In the genomic region with DNA sequence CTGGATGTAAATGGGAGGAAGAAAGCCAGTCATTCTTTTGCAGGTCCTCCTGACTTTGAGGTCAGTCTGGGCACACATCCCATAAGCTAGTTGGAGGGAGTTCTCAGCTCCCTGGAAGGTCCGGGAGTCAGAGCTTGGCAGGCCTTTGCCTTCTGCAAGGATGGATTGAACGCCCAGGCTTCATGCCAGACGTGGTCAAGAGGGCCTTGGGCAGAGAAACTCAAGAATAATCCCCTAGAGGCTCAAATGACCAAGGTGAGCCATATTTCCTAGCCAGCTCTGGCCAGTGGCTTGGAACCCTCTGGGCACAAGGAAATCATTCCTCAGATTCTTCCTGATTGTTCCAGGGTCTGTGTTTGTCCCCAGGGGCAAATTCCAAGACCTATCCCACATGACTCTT, we compare ENCODE assay signal across 9 mouse cellular contexts. TPM values are rescaled to one million over a fixed set of nuclear protein-coding genes. Genes with fewer than 3 reads are reported as not detected.
DNase-seq lines count a peak whose midpoint lies in the region; ATAC-seq and TF ChIP-seq lines count a peak whose summit lies in the region.
"Had no signal": no experiment of that assay in that cellular context is flagged by ENCODE, and none has a peak within 500 bp of the region (broad histone marks: within the 10 kb centered on the region; RNA-seq: fewer than 3 reads in every experiment).

No protein-coding gene starts in this region.

- H3K36me3 ChIP-seq in limb, embryonic 13.5 days: peaks cover 14% of the 10 kb centered on the region
- peaks cover 19% of the 10 kb centered on the region for H3K36me3 ChIP-seq in limb, embryonic 10.5 days
- no peaks in the 10 kb centered on the region for H3K36me3 ChIP-seq in embryonic facial prominence, embryonic 11.5 days (replicated peaks; ENCODE audit: control insufficient read depth, insufficient read depth, low read depth, low read length)
- H3K36me3 ChIP-seq in kidney, embryonic 15.5 days: peaks cover 15% of the 10 kb centered on the region
- peaks cover 20% of the 10 kb centered on the region for H3K36me3 ChIP-seq in small intestine, adult 2 months (ENCODE audit: control insufficient read depth, insufficient read depth, low read length)

- TF ChIP-seq POLR2A in small intestine, adult 2 months (IDR thresholded peaks at IDR 0.05; ENCODE audit: low read depth, low read length): peak; percentile 79; the same call in 1 of the 2 replicates

- no peak for TF ChIP-seq CTCF in small intestine, adult 2 months (IDR thresholded peaks at IDR 0.05; ENCODE audit: extremely low read depth, insufficient read length, insufficient replicate concordance, low read depth, low read length)

- peak overlapping the region; percentile 99; the same call in 1 of the 2 replicates for H3K4me2 ChIP-seq in limb, embryonic 13.5 days (replicated peaks)
- peak overlapping the region; percentile 7; the same call in 1 of the 2 replicates for H3K4me2 ChIP-seq in embryonic facial prominence, embryonic 11.5 days (ENCODE audit: low read depth, low read length)
- peak overlapping the region; percentile 97; the same call in 1 of the 2 replicates for H3K4me2 ChIP-seq in kidney, embryonic 15.5 days

- H3K27ac ChIP-seq in limb, embryonic 13.5 days: no peak overlapping the region
- H3K27ac ChIP-seq in limb, embryonic 10.5 days: no peak overlapping the region
- H3K27ac ChIP-seq in embryonic facial prominence, embryonic 11.5 days (replicated peaks; ENCODE audit: low read depth, low read length): no peak overlapping the region
- H3K27ac ChIP-seq in kidney, embryonic 15.5 days: no peak overlapping the region
- H3K27ac ChIP-seq in small intestine, adult 2 months (ENCODE audit: insufficient read depth, low read depth, low read length): peak overlapping the region; percentile 98
- H3K27ac ChIP-seq: heart, embryonic 15.5 days had no signal

- 66% methylated on average over 3 of the region's 3 CpGs for WGBS in limb, embryonic 13.5 days
- 78% methylated on average over 3 of the region's 3 CpGs for WGBS in limb, embryonic 10.5 days
- 72% methylated on average over 3 of the region's 3 CpGs for WGBS in embryonic facial prominence, embryonic 11.5 days
- 78% methylated on average over 3 of the region's 3 CpGs for WGBS in kidney, embryonic 15.5 days
- whole genome bisulfite sequencing in small intestine, adult 2 months: 24% methylated on average over 3 of the region's 3 CpGs

- ATAC-seq in limb, embryonic 13.5 days (ENCODE audit: low FRiP score, low read depth): no peak
- no peak for ATAC-seq in embryonic facial prominence, embryonic 11.5 days (replicated peaks; ENCODE audit: insufficient number of reproducible peaks, low FRiP score, low TSS enrichment, low read depth)
- no peak for ATAC-seq in kidney, embryonic 15.5 days (replicated peaks; ENCODE audit: low FRiP score)
- ATAC-seq in CD4-positive, CD25-positive, alpha-beta regulatory T cell, adult 4 months: no peak

- no peak for DNase-seq in limb, embryonic 10.5 days (ENCODE audit: low spot score)
- no peak for DNase-seq in embryonic facial prominence, embryonic 11.5 days (ENCODE audit: low spot score)
- DNase-seq in heart, adult 9 months (ENCODE audit: low spot score in 2 of 2): no peak
- DNase-seq in left cerebral cortex, adult 8-10 months (ENCODE audit: low spot score in 2 of 2): no peak

- H3K9me3 ChIP-seq in limb, embryonic 13.5 days: no peaks in the 10 kb centered on the region
- no peaks in the 10 kb centered on the region for H3K9me3 ChIP-seq in limb, embryonic 10.5 days (replicated peaks)
- H3K9me3 ChIP-seq in embryonic facial prominence, embryonic 11.5 days (replicated peaks; ENCODE audit: control insufficient read depth, low read length): no peaks in the 10 kb centered on the region
- no peaks in the 10 kb centered on the region for H3K9me3 ChIP-seq in kidney, embryonic 15.5 days (replicated peaks)
- H3K9me3 ChIP-seq: heart, embryonic 15.5 days had no signal

- peak overlapping the region; percentile 79 for H3K9ac ChIP-seq in limb, embryonic 13.5 days
- no peak overlapping the region for H3K9ac ChIP-seq in embryonic facial prominence, embryonic 11.5 days (replicated peaks; ENCODE audit: low read length)
- H3K9ac ChIP-seq in kidney, embryonic 15.5 days: no peak overlapping the region

- no peak overlapping the region for H3K4me3 ChIP-seq in limb, embryonic 13.5 days
- no peak overlapping the region for H3K4me3 ChIP-seq in limb, embryonic 10.5 days
- no peak overlapping the region for H3K4me3 ChIP-seq in embryonic facial prominence, embryonic 11.5 days (ENCODE audit: low read depth, low read length)
- H3K4me3 ChIP-seq in kidney, embryonic 15.5 days (replicated peaks): no peak overlapping the region
- peak overlapping the region; percentile 80 for H3K4me3 ChIP-seq in small intestine, adult 2 months (ENCODE audit: low read depth, low read length)
- H3K4me3 ChIP-seq: heart, embryonic 15.5 days had no signal

- H3K4me1 ChIP-seq in limb, embryonic 13.5 days: peaks cover 39% of the 10 kb centered on the region
- H3K4me1 ChIP-seq in limb, embryonic 10.5 days: peaks cover 41% of the 10 kb centered on the region
- peaks cover 9% of the 10 kb centered on the region for H3K4me1 ChIP-seq in embryonic facial prominence, embryonic 11.5 days (ENCODE audit: control insufficient read depth, insufficient read depth, low read length)
- peaks cover 52% of the 10 kb centered on the region for H3K4me1 ChIP-seq in kidney, embryonic 15.5 days
- H3K4me1 ChIP-seq in small intestine, adult 2 months (ENCODE audit: control insufficient read depth, insufficient read depth, insufficient read length, low read length): peaks cover 6% of the 10 kb centered on the region; the same call in 1 of the 2 replicates

- peaks cover 22% of the 10 kb centered on the region for H3K27me3 ChIP-seq in limb, embryonic 13.5 days
- H3K27me3 ChIP-seq in limb, embryonic 10.5 days (ENCODE audit: low read depth, poor library complexity, severe bottlenecking): peaks cover 29% of the 10 kb centered on the region
- peaks cover 12% of the 10 kb centered on the region for H3K27me3 ChIP-seq in embryonic facial prominence, embryonic 11.5 days (ENCODE audit: control insufficient read depth, insufficient read depth, low read length)
- H3K27me3 ChIP-seq in kidney, embryonic 15.5 days: peaks cover 11% of the 10 kb centered on the region
- H3K27me3 ChIP-seq in small intestine, adult 2 months (ENCODE audit: control insufficient read depth, insufficient read depth, low read length): no peaks in the 10 kb centered on the region

RNA-seq across cellular contexts. Expression of a gene that starts 2.4 kb away (rescaled TPM):
- 7.2 and 8.2 TPM in 2 replicates for polyA plus RNA-seq in limb, embryonic 13.5 days (2015; fragmentation: Nextera tagmentation; extraction: Ambion mirVana)
- 8.7 and 9.7 TPM in 2 replicates for polyA plus RNA-seq in limb, embryonic 10.5 days (2016; fragmentation: Nextera tagmentation; extraction: Ambion mirVana)
- 4.3 and 4.9 TPM in 2 replicates for polyA plus RNA-seq in embryonic facial prominence, embryonic 11.5 days (2014; fragmentation: Nextera tagmentation; extraction: Ambion mirVana)
- polyA plus RNA-seq in kidney, embryonic 15.5 days (2015; fragmentation: Nextera tagmentation; extraction: Ambion mirVana): 9.2 and 11.3 TPM in 2 replicates
- polyA plus RNA-seq in small intestine, adult 2 months (2012; rRNA removed): 183 and 436 TPM in 2 replicates
- polyA plus RNA-seq in CD4-positive, CD25-positive, alpha-beta regulatory T cell, adult 4 months (2017; shearing (Covaris generic)): 1 to 10 TPM; 1.8 to 3.8 TPM
- total RNA-seq in left cerebral cortex, adult 8-10 months (2022): 10 to 100 TPM; 26.5 to 30.6 (median 28.6) TPM

RNA-seq across cellular contexts. Expression of a gene that starts 7.4 kb away (rescaled TPM):
- 231 and 234 TPM in 2 replicates for polyA plus RNA-seq in limb, embryonic 13.5 days (2015; fragmentation: Nextera tagmentation; extraction: Ambion mirVana)
- polyA plus RNA-seq in limb, embryonic 10.5 days (2016; fragmentation: Nextera tagmentation; extraction: Ambion mirVana): 235 and 243 TPM in 2 replicates
- 253 and 254 TPM in 2 replicates for polyA plus RNA-seq in embryonic facial prominence, embryonic 11.5 days (2014; fragmentation: Nextera tagmentation; extraction: Ambion mirVana)
- polyA plus RNA-seq in kidney, embryonic 15.5 days (2015; fragmentation: Nextera tagmentation; extraction: Ambion mirVana): 204 and 207 TPM in 2 replicates
- 40.7 and 55.9 TPM in 2 replicates for polyA plus RNA-seq in small intestine, adult 2 months (2012; rRNA removed)
- polyA plus RNA-seq in CD4-positive, CD25-positive, alpha-beta regulatory T cell, adult 4 months (2017; shearing (Covaris generic)): 100 to 1,000 TPM; 124 to 131 TPM
- total RNA-seq in left cerebral cortex, adult 8-10 months (2022): 10 to 100 TPM; 57.5 to 67.8 (median 62.1) TPM

RNA-seq across cellular contexts. Expression of a gene that starts 7.4 kb away (rescaled TPM):
- polyA plus RNA-seq in limb, embryonic 13.5 days (2015; fragmentation: Nextera tagmentation; extraction: Ambion mirVana): 150 and 154 TPM in 2 replicates
- 138 and 153 TPM in 2 replicates for polyA plus RNA-seq in limb, embryonic 10.5 days (2016; fragmentation: Nextera tagmentation; extraction: Ambion mirVana)
- 111 and 113 TPM in 2 replicates for polyA plus RNA-seq in embryonic facial prominence, embryonic 11.5 days (2014; fragmentation: Nextera tagmentation; extraction: Ambion mirVana)
- 123 and 129 TPM in 2 replicates for polyA plus RNA-seq in kidney, embryonic 15.5 days (2015; fragmentation: Nextera tagmentation; extraction: Ambion mirVana)
- 31.0 and 71.6 TPM in 2 replicates for polyA plus RNA-seq in small intestine, adult 2 months (2012; rRNA removed)
- 10 to 100 TPM; 34.8 to 54.1 TPM for polyA plus RNA-seq in CD4-positive, CD25-positive, alpha-beta regulatory T cell, adult 4 months (2017; shearing (Covaris generic))
- total RNA-seq in left cerebral cortex, adult 8-10 months (2022): 100 to 1,000 TPM in 2 of 4 experiments, 10 to 100 TPM in 2; 88.6 to 111 (median 96.9) TPM

RNA-seq across cellular contexts. Expression of a gene that starts 9.6 kb away (rescaled TPM):
- polyA plus RNA-seq in limb, embryonic 13.5 days (2015; fragmentation: Nextera tagmentation; extraction: Ambion mirVana): 23.6 and 24.2 TPM in 2 replicates
- polyA plus RNA-seq in limb, embryonic 10.5 days (2016; fragmentation: Nextera tagmentation; extraction: Ambion mirVana): 14.5 and 18.4 TPM in 2 replicates
- polyA plus RNA-seq in embryonic facial prominence, embryonic 11.5 days (2014; fragmentation: Nextera tagmentation; extraction: Ambion mirVana): 12.8 and 13.3 TPM in 2 replicates
- 23.4 and 23.6 TPM in 2 replicates for polyA plus RNA-seq in kidney, embryonic 15.5 days (2015; fragmentation: Nextera tagmentation; extraction: Ambion mirVana)
- 29.8 and 51.5 TPM in 2 replicates for polyA plus RNA-seq in small intestine, adult 2 months (2012; rRNA removed)
- 10 to 100 TPM in 1 of 2 experiments, 1 to 10 TPM in 1; 9.5 to 10.4 TPM for polyA plus RNA-seq in CD4-positive, CD25-positive, alpha-beta regulatory T cell, adult 4 months (2017; shearing (Covaris generic))
- 10 to 100 TPM; 31.7 to 38.3 (median 36.3) TPM for total RNA-seq in left cerebral cortex, adult 8-10 months (2022)

RNA-seq across cellular contexts. Expression of a gene that starts 18.2 kb away (rescaled TPM):
- polyA plus RNA-seq in limb, embryonic 13.5 days (2015; fragmentation: Nextera tagmentation; extraction: Ambion mirVana): 4.4 and 6.0 TPM in 2 replicates
- 6.5 and 7.8 TPM in 2 replicates for polyA plus RNA-seq in limb, embryonic 10.5 days (2016; fragmentation: Nextera tagmentation; extraction: Ambion mirVana)
- 3.3 and 4.2 TPM in 2 replicates for polyA plus RNA-seq in embryonic facial prominence, embryonic 11.5 days (2014; fragmentation: Nextera tagmentation; extraction: Ambion mirVana)
- polyA plus RNA-seq in kidney, embryonic 15.5 days (2015; fragmentation: Nextera tagmentation; extraction: Ambion mirVana): 5.3 and 5.4 TPM in 2 replicates
- polyA plus RNA-seq in small intestine, adult 2 months (2012; rRNA removed): 15.3 and 45.8 TPM in 2 replicates
- 1 to 10 TPM; 5.9 to 7.1 TPM for polyA plus RNA-seq in CD4-positive, CD25-positive, alpha-beta regulatory T cell, adult 4 months (2017; shearing (Covaris generic))
- total RNA-seq in left cerebral cortex, adult 8-10 months (2022): 1 to 10 TPM in 3 of 4 experiments, under 1 TPM in 1; 0.67 to 4.2 (median 3.4) TPM

Comparison
In these comparisons a context has a peak if more than half of its experiments do, and no peak if none do; other contexts are left out.
1. H3K4me2 ChIP-seq: peak in every context shown above with its lines; median percentile 99 in limb, embryonic 13.5 days; 97 in kidney, embryonic 15.5 days; 7 in embryonic facial prominence, embryonic 11.5 days.
2. RNA of a gene that starts 2.4 kb away (polyA plus RNA-seq): 183 to 436 TPM in small intestine, adult 2 months; 9.2 to 11.3 TPM in kidney, embryonic 15.5 days, 8.7 to 9.7 TPM in limb, embryonic 10.5 days, 7.2 to 8.2 TPM in limb, embryonic 13.5 days, 4.3 to 4.9 TPM in embryonic facial prominence, embryonic 11.5 days and 1.8 to 3.8 TPM in CD4-positive, CD25-positive, alpha-beta regulatory T cell, adult 4 months; every median in the first group is over 10 times any median in the second.